Mouse (Mus musculus): ENCODE data around the gene Uxt. TPM values are rescaled to one million over a fixed set of nuclear protein-coding genes. Genes with fewer than 3 reads are reported as not detected.

Uxt gene
- polyA plus RNA-seq (2016; fragmentation: Nextera tagmentation; extraction: Ambion mirVana) = 58.2 and 66.4 TPM in 2 replicates

DNA sequence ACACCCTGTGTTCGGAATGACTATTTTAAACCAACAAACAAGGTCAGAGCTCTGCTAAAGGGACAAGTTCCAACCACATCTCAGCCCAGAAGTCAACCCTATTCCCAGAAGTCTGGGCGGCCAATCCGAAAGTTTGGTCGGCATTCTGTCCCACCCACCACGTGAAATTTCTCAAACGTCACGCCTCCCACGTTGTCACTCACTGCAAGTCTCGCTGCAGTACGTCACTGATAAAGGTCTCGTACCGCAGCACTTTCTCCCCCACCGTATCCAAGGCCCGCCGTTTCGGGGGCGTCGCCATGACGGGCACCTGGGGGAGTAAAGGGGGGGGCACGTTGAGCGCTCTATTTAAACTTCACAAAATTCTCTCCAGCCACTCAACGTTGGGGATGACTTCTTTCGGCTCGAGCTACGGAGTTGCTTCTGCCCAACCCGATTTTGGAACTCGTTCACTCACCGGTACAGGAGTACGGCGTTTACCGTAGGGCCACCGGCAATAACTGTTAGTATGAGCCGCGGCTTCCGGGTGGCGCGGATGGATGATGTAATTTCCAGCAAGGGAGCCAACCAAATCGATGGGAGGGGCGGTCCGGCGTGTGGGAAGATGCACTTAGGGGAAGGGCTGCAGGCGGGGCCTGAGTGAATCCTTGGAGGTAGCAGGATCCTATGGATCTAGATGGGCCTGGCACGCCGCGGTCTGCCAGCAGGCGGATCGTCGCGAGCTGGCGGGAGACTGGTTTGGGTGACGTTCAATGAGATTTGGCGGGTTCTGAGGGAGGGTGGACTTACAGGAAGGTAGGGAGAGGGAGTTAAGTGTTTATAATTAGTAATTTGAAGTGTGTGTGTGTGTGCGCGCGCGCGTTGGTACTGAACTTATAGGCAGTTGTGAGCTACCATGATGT lies at the start of gene Uxt:
Gene Uxt, minus strand, starts transcription at position 541 of the 902 bp plus-strand sequence.
- Histone ChIP-seq H3K27me3 (no peaks in the 10 kb centered on the region), H3K9ac (replicated peaks) (peak within 1 kb of the TSS; percentile 50), H3K4me1 (0 out of 2 replicates have a peak, but pooled peaks cover 5% of the 10 kb centered on the region), H3K36me3 (0 out of 2 replicates have a peak, but pooled peaks cover 6% of the 10 kb centered on the region), H3K4me2 (replicated peaks) (peak within 1 kb of the TSS; percentile 50), H3K9me3 (no peaks in the 10 kb centered on the region), H3K27ac (replicated peaks) (0 out of 2 replicates have a peak within 1 kb of the TSS, but pooled peaks have one; percentile 46), H3K4me3 (peak within 1 kb of the TSS; percentile 56)
- WGBS = 16% methylated on average over 57 of the region's 57 CpGs
- ATAC-seq (ENCODE audit: low FRiP score, low read depth) = peak; percentile 98

DNA sequence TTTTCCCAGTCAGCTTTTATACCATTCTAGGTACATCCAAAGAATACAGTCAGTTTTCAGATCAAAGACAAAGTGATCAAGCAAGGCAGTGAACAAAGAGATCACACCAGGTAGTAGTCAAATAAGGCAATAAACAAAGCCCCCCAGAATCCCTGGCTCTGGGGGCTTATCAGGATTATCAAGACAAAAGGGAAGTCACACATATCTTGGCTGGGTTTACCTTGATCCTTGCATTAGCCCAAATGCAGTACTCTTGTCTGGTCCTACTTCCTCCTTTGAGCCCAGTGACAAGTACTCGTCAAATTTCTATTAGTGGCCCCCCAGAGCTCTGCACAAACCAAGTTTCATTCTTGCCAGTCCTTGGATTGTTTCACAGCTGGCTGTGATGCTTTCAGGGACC lies 19.1 kb upstream of the Uxt start:
- no peak overlapping the region for H3K9ac ChIP-seq (replicated peaks)
- no peak for ATAC-seq (ENCODE audit: low FRiP score, low read depth)
- no peak overlapping the region for H3K4me2 ChIP-seq (replicated peaks)
- H3K4me1 ChIP-seq = no peaks in the 10 kb centered on the region
- no peak overlapping the region for H3K4me3 ChIP-seq
- WGBS = 68% methylated on average over 1 of the region's 1 CpGs
- no peaks in the 10 kb centered on the region for H3K9me3 ChIP-seq
- no peaks in the 10 kb centered on the region for H3K36me3 ChIP-seq
- H3K27ac ChIP-seq (replicated peaks) = no peak overlapping the region
- no peaks in the 10 kb centered on the region for H3K27me3 ChIP-seq

DNA sequence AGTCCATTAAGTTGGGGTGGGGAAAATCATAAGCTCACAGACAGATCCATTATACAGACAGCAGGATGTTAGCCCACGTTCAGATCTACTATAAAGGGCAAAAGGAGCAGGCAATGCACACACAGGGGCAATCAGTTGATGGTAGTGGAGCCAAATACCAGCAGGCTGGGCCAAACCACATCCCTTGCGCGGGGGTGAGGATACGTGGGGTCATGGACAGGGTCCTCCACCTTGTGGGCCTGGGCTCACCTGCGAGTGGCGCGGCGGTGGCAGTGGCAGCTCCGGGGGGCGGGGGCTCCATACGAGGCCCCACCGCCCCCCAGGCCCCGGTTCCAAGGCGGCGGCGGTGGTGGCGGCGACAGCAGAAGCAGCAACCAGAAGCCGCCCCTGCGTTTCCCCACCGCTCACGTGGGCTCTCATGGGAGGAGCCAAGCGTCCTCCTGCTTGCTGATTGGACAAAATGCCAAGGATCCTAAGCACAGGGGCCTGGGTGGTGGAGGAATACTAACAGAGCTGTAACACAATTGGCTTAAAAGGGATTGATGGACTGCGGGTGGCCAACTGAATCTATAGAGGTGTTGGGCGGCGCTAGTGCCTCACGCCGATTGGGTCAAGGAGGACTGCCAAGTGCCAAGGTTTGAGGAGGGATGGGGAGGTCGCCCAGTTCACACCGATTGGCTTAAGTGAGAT lies 11.5 kb downstream of the Uxt start, which contains the start of gene Elk1:
Gene Elk1, minus strand, starts transcription at position 418 of the 690 bp plus-strand sequence.
- 22% methylated on average over 30 of the region's 30 CpGs for WGBS
- no peaks in the 10 kb centered on the region for H3K9me3 ChIP-seq
- H3K4me2 ChIP-seq (replicated peaks) = peak within 1 kb of the TSS; percentile 52
- no peaks in the 10 kb centered on the region for H3K36me3 ChIP-seq
- H3K4me1 ChIP-seq = no peaks in the 10 kb centered on the region
- H3K9ac ChIP-seq (replicated peaks) = peak within 1 kb of the TSS; percentile 53
- ATAC-seq (ENCODE audit: low FRiP score, low read depth) = peak; percentile 98
- peak within 1 kb of the TSS; percentile 64 for H3K4me3 ChIP-seq
- H3K27me3 ChIP-seq = no peaks in the 10 kb centered on the region
- H3K27ac ChIP-seq (replicated peaks) = peak within 1 kb of the TSS; percentile 71

DNA sequence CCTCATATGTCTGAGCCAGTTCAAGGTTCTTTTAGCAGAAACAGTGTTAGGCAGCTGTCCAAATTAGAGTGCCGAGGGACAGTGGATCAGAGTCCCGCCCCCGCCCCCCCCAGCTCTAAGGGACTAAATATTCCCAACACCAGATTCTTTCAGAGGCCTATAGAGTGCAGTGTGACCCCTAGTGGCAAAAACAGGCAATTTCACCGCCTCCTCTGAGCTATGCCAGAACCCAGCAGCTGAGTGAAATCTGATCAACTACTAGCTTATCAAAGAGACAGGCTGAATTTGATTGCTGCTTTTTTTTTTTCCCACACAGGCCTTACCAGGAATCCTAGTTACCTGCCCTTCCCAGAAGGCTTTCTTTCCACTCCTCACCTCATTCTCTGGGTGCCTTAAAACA lies 15.8 kb downstream of the Uxt start:
- H3K9me3 ChIP-seq = no peaks in the 10 kb centered on the region
- no peaks in the 10 kb centered on the region for H3K4me1 ChIP-seq
- no peak overlapping the region for H3K4me2 ChIP-seq (replicated peaks)
- H3K36me3 ChIP-seq = 0 out of 2 replicates have a peak, but pooled peaks cover 3% of the 10 kb centered on the region
- no peak overlapping the region for H3K27ac ChIP-seq (replicated peaks)
- H3K27me3 ChIP-seq = no peaks in the 10 kb centered on the region
- WGBS = 13% methylated on average over 4 of the region's 4 CpGs
- no peak for ATAC-seq (ENCODE audit: low FRiP score, low read depth)
- no peak overlapping the region for H3K4me3 ChIP-seq
- no peak overlapping the region for H3K9ac ChIP-seq (replicated peaks)

DNA sequence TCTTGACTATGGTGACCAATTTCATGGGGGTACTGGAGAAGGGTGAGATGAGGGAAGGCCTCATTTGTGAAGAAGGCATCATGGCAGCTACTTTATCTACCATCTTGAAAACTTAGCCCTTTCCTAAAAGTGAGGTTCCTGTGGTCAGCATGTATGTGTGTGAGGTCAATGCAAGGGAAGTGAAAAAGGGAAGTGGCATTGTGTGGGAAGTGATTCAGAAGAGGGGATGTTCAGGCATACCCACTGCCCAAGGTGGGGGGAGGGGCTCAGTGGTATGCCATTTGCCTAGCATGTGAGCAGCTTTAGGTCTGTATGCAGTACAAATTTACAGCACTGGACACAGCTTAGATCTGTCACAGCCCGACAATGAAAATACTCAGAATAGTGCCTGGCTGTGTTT lies 29.9 kb downstream of the Uxt start:
- H3K4me2 ChIP-seq (replicated peaks) = no peak overlapping the region
- no peaks in the 10 kb centered on the region for H3K9me3 ChIP-seq
- H3K27me3 ChIP-seq = no peaks in the 10 kb centered on the region
- ATAC-seq (ENCODE audit: low FRiP score, low read depth) = no peak
- H3K27ac ChIP-seq (replicated peaks) = no peak overlapping the region
- no peaks in the 10 kb centered on the region for H3K4me1 ChIP-seq
- H3K9ac ChIP-seq (replicated peaks) = no peak overlapping the region
- 90% methylated on average over 1 of the region's 1 CpGs for WGBS
- no peak overlapping the region for H3K4me3 ChIP-seq
- H3K36me3 ChIP-seq = peaks cover 41% of the 10 kb centered on the region

DNA sequence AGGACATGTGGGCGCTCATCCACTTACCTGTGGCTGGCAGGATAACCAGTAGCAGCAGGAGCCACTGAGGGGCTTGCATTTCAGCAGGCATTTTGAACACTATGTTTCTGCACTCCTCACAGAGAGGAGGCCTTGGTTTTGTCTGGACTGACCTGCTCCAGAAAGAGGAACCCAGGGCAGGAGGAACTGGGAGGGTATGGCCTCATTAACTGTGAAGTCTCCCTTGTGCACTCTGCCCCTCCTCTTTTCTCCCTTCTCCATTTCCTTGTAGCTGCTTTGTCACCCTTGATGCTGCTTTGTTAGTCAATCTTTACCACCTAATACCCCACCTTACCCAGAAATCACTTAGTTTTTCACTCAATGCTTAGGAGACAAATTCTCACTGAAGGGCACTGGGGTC lies 30.5 kb downstream of the Uxt start, which contains the start of gene Cfp:
Gene Cfp, minus strand, starts transcription at position 192 of the 400 bp plus-strand sequence.
- Histone ChIP-seq H3K4me3 (no peak within 1 kb of the TSS), H3K4me2 (replicated peaks) (no peak within 1 kb of the TSS), H3K27me3 (no peaks in the 10 kb centered on the region), H3K36me3 (peaks cover 35% of the 10 kb centered on the region), H3K9me3 (no peaks in the 10 kb centered on the region), H3K27ac (replicated peaks) (no peak within 1 kb of the TSS), H3K4me1 (no peaks in the 10 kb centered on the region), H3K9ac (replicated peaks) (no peak within 1 kb of the TSS)
- WGBS = 82% methylated on average over 1 of the region's 1 CpGs
- ATAC-seq (ENCODE audit: low FRiP score, low read depth) = no peak

DNA sequence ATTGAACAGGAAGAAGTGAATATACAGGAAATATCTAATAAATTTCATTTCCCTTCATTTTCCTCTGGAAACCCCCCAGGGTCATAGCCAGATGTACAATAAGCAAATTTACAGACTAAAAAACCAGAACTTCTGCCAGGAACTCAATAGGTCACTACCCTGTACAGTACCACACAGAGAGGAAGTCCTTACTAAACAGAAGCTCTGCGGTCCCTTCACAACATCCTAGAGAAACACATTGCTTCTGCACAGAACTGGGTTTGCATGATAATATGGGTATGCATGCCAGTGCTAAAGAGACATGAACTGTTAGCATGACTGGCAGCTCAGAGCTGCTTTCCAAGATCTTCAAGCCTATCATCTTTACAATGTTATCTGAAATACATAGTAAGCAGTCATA lies 32.0 kb downstream of the Uxt start:
- no peak for ATAC-seq (ENCODE audit: low FRiP score, low read depth)
- H3K4me2 ChIP-seq (replicated peaks) = no peak overlapping the region
- H3K9ac ChIP-seq (replicated peaks) = no peak overlapping the region
- H3K27me3 ChIP-seq = no peaks in the 10 kb centered on the region
- H3K27ac ChIP-seq (replicated peaks) = no peak overlapping the region
- WGBS = 100% methylated on average over 1 of the region's 1 CpGs
- no peaks in the 10 kb centered on the region for H3K4me1 ChIP-seq
- no peak overlapping the region for H3K4me3 ChIP-seq
- peaks cover 22% of the 10 kb centered on the region; the same call in 1 of the 2 replicates for H3K36me3 ChIP-seq
- H3K9me3 ChIP-seq = no peaks in the 10 kb centered on the region

DNA sequence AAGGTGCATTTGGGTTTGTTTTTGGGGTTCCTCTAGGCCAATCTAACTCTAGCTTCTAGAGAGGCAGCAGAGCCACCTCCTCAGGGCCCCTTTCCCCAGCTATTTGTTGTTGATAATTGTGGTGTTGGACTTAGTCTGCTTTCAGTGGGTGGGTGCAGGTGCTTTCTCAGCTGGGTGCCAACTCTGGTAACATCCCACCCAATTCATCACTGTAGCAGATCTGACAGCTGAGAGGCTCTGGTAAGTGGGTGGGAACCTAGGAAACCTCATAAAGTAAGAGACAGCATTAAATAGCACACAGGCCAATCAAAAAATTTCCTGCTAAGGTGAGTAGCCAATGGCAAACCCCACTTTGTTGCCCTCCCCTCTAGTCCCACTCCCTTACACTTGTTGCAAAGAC lies 36.8 kb downstream of the Uxt start:
- Histone ChIP-seq H3K36me3 (0 out of 2 replicates have a peak, but pooled peaks cover 10% of the 10 kb centered on the region), H3K4me2 (replicated peaks) (no peak overlapping the region), H3K4me3 (no peak overlapping the region), H3K9me3 (no peaks in the 10 kb centered on the region), H3K9ac (replicated peaks) (no peak overlapping the region), H3K4me1 (no peaks in the 10 kb centered on the region), H3K27me3 (no peaks in the 10 kb centered on the region), H3K27ac (replicated peaks) (no peak overlapping the region)
- ATAC-seq (ENCODE audit: low FRiP score, low read depth) = no peak

DNA sequence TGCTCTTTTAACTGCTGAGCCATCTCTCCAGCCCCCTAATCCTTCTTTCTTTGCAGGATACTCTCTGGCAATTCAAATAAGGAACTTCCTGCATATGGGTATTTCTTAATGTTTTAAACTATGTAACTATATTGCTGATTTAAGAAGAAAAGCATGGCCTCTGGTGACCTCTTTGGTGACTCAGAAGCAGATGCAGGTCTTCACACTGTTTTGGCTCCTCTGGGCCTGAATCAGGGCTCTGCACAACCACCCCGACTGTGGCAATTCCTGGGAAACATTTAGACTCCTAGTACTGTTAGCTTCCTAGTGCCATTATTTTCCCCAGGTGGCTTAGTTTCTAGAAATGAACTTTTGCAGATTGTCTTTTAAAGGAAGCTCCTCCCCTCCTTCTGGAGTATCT lies 38.3 kb downstream of the Uxt start:
- no peak for ATAC-seq (ENCODE audit: low FRiP score, low read depth)
- 80% methylated on average over 1 of the region's 1 CpGs for WGBS
- H3K36me3 ChIP-seq = 0 out of 2 replicates have a peak, but pooled peaks cover 10% of the 10 kb centered on the region
- no peaks in the 10 kb centered on the region for H3K9me3 ChIP-seq
- no peak overlapping the region for H3K4me3 ChIP-seq
- no peaks in the 10 kb centered on the region for H3K4me1 ChIP-seq
- no peak overlapping the region for H3K4me2 ChIP-seq (replicated peaks)
- H3K27me3 ChIP-seq = no peaks in the 10 kb centered on the region
- no peak overlapping the region for H3K9ac ChIP-seq (replicated peaks)
- H3K27ac ChIP-seq (replicated peaks) = no peak overlapping the region

DNA sequence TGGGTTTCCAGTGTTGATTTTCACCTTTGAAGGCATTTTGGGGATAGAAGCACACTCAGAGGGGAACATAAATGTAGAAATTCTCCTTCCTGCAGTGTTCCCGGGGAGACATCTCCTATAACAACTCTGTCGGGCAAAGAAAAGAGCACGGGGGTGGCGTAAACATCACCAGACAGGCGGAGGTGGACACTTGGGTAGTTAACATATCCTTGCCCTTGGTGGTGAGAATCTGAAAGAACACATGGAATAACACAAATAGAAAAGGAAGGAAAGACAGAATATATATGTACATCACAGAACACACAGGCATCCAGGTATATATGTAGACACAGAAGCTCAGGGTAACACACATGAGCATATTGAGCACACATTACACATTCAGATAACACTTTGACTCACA lies 40.5 kb downstream of the Uxt start:
- no peak for ATAC-seq (ENCODE audit: low FRiP score, low read depth)
- Histone ChIP-seq H3K9me3 (no peaks in the 10 kb centered on the region), H3K27ac (replicated peaks) (no peak overlapping the region), H3K4me3 (peak overlapping the region; percentile 56), H3K36me3 (no peaks in the 10 kb centered on the region), H3K4me1 (no peaks in the 10 kb centered on the region), H3K4me2 (replicated peaks) (peak overlapping the region; percentile 59), H3K27me3 (no peaks in the 10 kb centered on the region), H3K9ac (replicated peaks) (no peak overlapping the region)
- 35% methylated on average over 5 of the region's 5 CpGs for WGBS

DNA sequence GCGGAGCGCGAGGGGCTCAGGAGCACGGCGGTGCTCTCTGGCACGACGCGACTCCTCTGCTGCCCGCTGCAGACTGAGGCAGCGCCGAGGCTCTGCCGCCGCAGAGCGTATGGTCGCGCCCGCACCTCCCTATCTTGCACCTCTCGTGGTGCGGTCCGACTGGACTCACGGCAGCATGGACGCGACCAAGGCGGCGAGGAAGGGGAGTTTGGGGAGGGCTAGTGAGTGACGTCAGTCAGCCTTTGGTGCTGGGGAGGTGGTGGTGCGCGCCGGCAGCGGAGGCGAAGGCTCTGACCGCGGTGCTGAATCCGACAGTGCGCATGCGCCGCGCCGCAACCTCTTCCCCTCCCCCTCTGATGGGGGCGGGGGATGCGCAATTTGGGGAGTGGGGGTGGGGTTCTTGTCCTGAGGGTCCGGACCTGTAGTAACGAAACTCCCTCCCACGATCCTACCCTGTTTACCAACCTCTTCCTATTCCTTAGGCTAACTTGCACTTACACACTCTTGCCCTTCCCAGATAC lies 40.9 kb downstream of the Uxt start, which contains the start of gene Syn1:
Gene Syn1, minus strand, starts transcription at position 161 of the 521 bp plus-strand sequence.
- Histone ChIP-seq H3K36me3 (no peaks in the 10 kb centered on the region), H3K27ac (replicated peaks) (no peak within 1 kb of the TSS; the same call in 1 of the 2 replicates), H3K9me3 (no peaks in the 10 kb centered on the region), H3K27me3 (no peaks in the 10 kb centered on the region), H3K4me2 (replicated peaks) (peak within 1 kb of the TSS; percentile 59), H3K4me3 (peak within 1 kb of the TSS; percentile 56), H3K9ac (replicated peaks) (peak within 1 kb of the TSS; percentile 60), H3K4me1 (no peaks in the 10 kb centered on the region)
- 18% methylated on average over 40 of the region's 44 CpGs for WGBS
- peak; percentile 97 for ATAC-seq (ENCODE audit: low FRiP score, low read depth)

Measured in midbrain, embryonic 12.5 days (tissue).